Mouse (Mus musculus) E14TG2a.4 (cell line): Measurements from ENCODE around the gene Ltbp3.

Source experiments
- H3K27me3 ChIP-seq: 2 replicates; pipeline ENCODE4 v1.6.1; 2014; ENCODE audit warnings: low read length, control low read depth; ENCODE audit not compliant: insufficient read depth
- H3K36me3 ChIP-seq: 2 replicates; pipeline ENCODE4 v1.6.1; 2014; ENCODE audit warnings: low read length, control low read depth; ENCODE audit not compliant: insufficient read depth
- H3K4me1 ChIP-seq: replicated peaks from 2 replicates; pipeline ENCODE4 v1.6.1; 2014; ENCODE audit warnings: low read depth, low read length, control low read depth
- H3K4me3 ChIP-seq: replicated peaks from 2 replicates; pipeline ENCODE4 v1.5.1; 2014; ENCODE audit warnings: mild to moderate bottlenecking, low read length
- H3K9me3 ChIP-seq: 2 replicates; pipeline ENCODE4 v1.6.1; 2014; ENCODE audit warnings: low read length, control low read depth
- CTCF ChIP-seq: conservative IDR thresholded peaks from 2 replicates; pipeline ENCODE4 v1.5.1; 2014; ENCODE audit warnings: low read length
- NANOG ChIP-seq: IDR thresholded peaks from 2 replicates; pipeline ENCODE4 v1.6.1; 2014; ENCODE audit warnings: borderline replicate concordance, low read length, mixed read lengths
- POU5F1 ChIP-seq: IDR thresholded peaks from 2 replicates; pipeline ENCODE4 v1.6.1; 2014; ENCODE audit warnings: low read length, borderline replicate concordance

Ltbp3 gene

GRCm38 (mm10) chr19:5704801-5705571 lies 35.7 kb upstream of the Ltbp3 start:
- Histone ChIP-seq H3K4me3 (peak overlapping the region; percentile 54), H3K27me3 (0 out of 2 replicates have a peak, but pooled peaks cover 4% of the 10 kb centered on the region), H3K9me3 (no peaks in the 10 kb centered on the region), H3K36me3 (peaks cover 32% of the 10 kb centered on the region), H3K4me1 (peaks cover 53% of the 10 kb centered on the region)
- TF ChIP-seq POU5F1 (no peak), CTCF (no peak), NANOG (no peak)

DNA sequence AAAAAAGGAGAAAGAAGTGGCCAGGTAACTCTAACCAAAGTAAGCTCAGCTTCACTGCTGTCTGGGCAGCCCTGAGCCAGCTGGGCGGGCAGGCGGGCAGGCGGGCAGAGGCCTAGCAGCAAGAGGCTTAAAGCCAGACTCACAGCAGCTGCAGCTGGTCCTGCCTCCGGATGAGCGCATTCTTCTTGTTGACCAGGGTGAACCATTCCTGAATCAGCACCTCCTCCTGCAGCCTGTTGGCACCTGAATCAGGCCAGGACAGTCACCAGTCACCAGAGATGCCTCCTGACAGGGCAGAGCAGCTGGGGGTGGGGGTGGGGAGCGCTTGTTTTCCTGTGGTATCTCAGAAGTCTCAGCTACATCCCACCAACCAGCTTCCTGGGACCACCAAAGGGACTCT lies 30.6 kb upstream of the Ltbp3 start:
- no peak for TF ChIP-seq CTCF
- no peak for TF ChIP-seq POU5F1
- no peak for TF ChIP-seq NANOG
- Histone ChIP-seq H3K9me3 (no peaks in the 10 kb centered on the region), H3K4me1 (peaks cover 68% of the 10 kb centered on the region)

GRCm38 (mm10) chr19:5710581-5710980 lies 30.1 kb upstream of the Ltbp3 start:
- no peaks in the 10 kb centered on the region for H3K9me3 ChIP-seq
- H3K4me1 ChIP-seq, result peaks cover 68% of the 10 kb centered on the region
- no peak for TF ChIP-seq CTCF
- no peak for TF ChIP-seq POU5F1
- TF ChIP-seq NANOG, result no peak
- 0 out of 2 replicates have a peak overlapping the region, but pooled peaks have one; percentile 1 for H3K4me3 ChIP-seq
- H3K27me3 ChIP-seq, result peaks cover 10% of the 10 kb centered on the region
- H3K36me3 ChIP-seq, result no peaks in the 10 kb centered on the region

More for the DNA sequence above, 30.6 kb upstream of the Ltbp3 start:
- Histone ChIP-seq H3K36me3 (no peaks in the 10 kb centered on the region), H3K4me3 (no peak overlapping the region), H3K27me3 (0 out of 2 replicates have a peak, but pooled peaks cover 5% of the 10 kb centered on the region)

- peaks cover 16% of the 10 kb centered on the region for H3K27me3 ChIP-seq
- no peaks in the 10 kb centered on the region for H3K36me3 ChIP-seq
- H3K4me3 ChIP-seq, result no peak overlapping the region
- H3K4me1 ChIP-seq, result peaks cover 68% of the 10 kb centered on the region
- no peaks in the 10 kb centered on the region for H3K9me3 ChIP-seq
- TF ChIP-seq CTCF, result peak; percentile 78
- no peak for TF ChIP-seq NANOG
Measured at GRCm38 (mm10) chr19:5711218-5711617, 29.5 kb upstream of the Ltbp3 start.

DNA sequence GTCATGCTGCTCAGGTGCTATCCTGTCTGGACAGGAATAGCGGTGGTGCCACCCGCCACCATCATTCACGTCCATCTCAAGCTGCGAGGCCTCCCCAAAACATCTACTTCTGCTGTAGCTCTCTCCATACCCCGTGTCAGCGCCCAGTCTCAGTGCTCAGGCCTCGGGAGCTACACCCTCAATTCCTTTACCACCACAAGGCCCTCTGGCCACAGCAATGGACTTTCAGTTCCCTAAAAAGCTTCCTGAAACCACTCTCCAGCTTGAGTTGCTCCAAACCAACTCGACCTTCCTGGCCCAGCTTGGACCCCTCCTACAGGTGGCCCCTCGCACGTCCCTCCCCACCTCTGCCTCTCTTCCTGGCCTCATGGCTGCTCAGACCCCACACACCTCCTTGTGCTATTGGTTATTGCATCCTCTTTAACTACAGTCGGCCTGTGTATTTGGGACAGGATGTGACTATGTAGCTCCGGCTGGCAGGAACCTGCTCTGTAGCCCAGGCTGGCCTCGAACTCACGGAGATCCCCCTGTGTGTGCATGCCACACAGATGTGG lies 28.7 kb upstream of the Ltbp3 start:
- peaks cover 70% of the 10 kb centered on the region for H3K4me1 ChIP-seq
- peaks cover 17% of the 10 kb centered on the region for H3K27me3 ChIP-seq
- no peak overlapping the region for H3K4me3 ChIP-seq
- H3K36me3 ChIP-seq, result no peaks in the 10 kb centered on the region
- TF ChIP-seq NANOG (no peak), CTCF (no peak), POU5F1 (no peak)
- no peaks in the 10 kb centered on the region for H3K9me3 ChIP-seq

GRCm38 (mm10) chr19:5713255-5713654 lies 27.4 kb upstream of the Ltbp3 start:
- H3K36me3 ChIP-seq, result no peaks in the 10 kb centered on the region

GRCm38 (mm10) chr19:5713730-5714129 lies 27.0 kb upstream of the Ltbp3 start:
- Histone ChIP-seq H3K27me3 (peaks cover 27% of the 10 kb centered on the region), H3K4me1 (peaks cover 63% of the 10 kb centered on the region), H3K4me3 (no peak overlapping the region), H3K36me3 (no peaks in the 10 kb centered on the region), H3K9me3 (no peaks in the 10 kb centered on the region)
- TF ChIP-seq POU5F1, result no peak
- no peak for TF ChIP-seq NANOG
- TF ChIP-seq CTCF, result no peak

More at GRCm38 (mm10) chr19:5713255-5713654, 27.4 kb upstream of the Ltbp3 start:
- Histone ChIP-seq H3K4me3 (no peak overlapping the region), H3K9me3 (no peaks in the 10 kb centered on the region), H3K27me3 (peaks cover 26% of the 10 kb centered on the region), H3K4me1 (peaks cover 68% of the 10 kb centered on the region)
- no peak for TF ChIP-seq POU5F1
- no peak for TF ChIP-seq NANOG
- TF ChIP-seq CTCF, result no peak

DNA sequence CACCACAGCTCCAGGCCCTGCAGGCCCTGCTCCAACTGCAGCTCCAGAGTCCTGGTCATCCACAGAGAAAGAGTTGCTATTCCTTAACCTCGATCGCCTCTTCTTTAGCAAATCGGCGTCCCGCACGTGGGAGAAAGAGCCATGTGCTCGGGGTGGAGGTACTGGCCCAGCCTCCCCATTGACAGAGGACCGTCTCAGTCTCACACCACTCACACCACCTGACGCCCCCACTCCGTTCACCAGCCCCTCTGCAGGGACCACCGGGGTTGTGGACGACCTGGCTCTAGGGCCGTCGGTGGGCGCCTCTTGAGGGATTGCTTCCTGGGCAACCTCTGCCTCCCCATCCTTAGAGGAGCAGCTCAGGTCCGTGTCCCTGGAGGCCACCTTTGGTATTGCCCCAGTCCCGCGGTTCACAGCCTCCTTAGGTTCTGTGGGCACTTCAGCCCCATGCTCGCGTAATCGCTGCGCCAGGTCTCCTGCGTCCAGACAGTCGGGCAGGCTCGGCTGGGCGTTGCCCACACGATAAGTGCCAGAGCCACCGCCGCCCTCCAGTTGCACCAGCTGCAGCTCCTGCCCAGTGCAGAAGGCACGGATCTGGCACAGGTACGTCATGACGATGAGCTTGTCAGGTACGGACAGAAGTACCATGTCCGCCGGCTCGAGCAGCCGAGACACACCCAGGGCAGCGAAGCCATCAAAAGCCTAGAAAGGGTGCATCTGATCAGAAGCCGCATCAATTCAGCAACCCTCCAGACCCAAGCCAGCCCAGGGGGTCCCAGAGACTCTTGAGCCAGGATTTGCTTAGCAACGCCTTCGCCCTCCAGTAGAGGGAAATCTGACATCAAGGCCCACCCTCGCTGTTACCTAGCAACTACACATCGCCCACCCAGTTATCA lies 24.7 kb upstream of the Ltbp3 start:
- Histone ChIP-seq H3K27me3 (peaks cover 32% of the 10 kb centered on the region), H3K4me3 (peak overlapping the region; percentile 77), H3K36me3 (peaks cover 21% of the 10 kb centered on the region), H3K4me1 (peaks cover 53% of the 10 kb centered on the region), H3K9me3 (no peaks in the 10 kb centered on the region)
- TF ChIP-seq CTCF, result peak; percentile 47
- no peak for TF ChIP-seq POU5F1
